Mouse (Mus musculus) stomach, embryonic 14.5 days (tissue): ENCODE data around the gene Myo1d. TPM values are rescaled to one million over a fixed set of nuclear protein-coding genes. Genes with fewer than 3 reads are reported as not detected.
"Not testable (repeated sequence)": the region's sequence is repeated elsewhere in the genome, so short reads cannot be mapped to it uniquely, and the experiment has no call there.

Experiments
- ATAC-seq: fragments of 200-750 bp; cut with Nextera tagmentation; 2 replicates; pipeline ENCODE4 v1.8.0; 2017; ENCODE audit warnings: low read depth, moderate TSS enrichment; ENCODE audit not compliant: insufficient number of reproducible peaks, insufficient read depth, low FRiP score
- H3K27ac ChIP-seq: fragments of 300-500 bp; sonication (generic); 2 replicates; pipeline ENCODE4 v1.5.1; 2014; ENCODE audit warnings: mild to moderate bottlenecking, low read length, moderate library complexity, mixed read lengths
- H3K27me3 ChIP-seq: fragments of 300-500 bp; sonication (generic); 2 replicates; pipeline ENCODE4 v1.6.1; 2014; ENCODE audit warnings: low read length, control low read depth, mixed read lengths; ENCODE audit not compliant: control insufficient read depth, insufficient read depth
- H3K36me3 ChIP-seq: fragments of 300-500 bp; sonication (generic); 2 replicates; pipeline ENCODE4 v1.6.1; 2014; ENCODE audit warnings: mild to moderate bottlenecking, control low read depth, low read length, moderate library complexity, mixed read lengths; ENCODE audit not compliant: control insufficient read depth, insufficient read depth
- H3K4me1 ChIP-seq: fragments of 300-500 bp; sonication (generic); 2 replicates; pipeline ENCODE4 v1.6.1; 2014; ENCODE audit warnings: low read length, control low read depth, mixed read lengths; ENCODE audit not compliant: control insufficient read depth, insufficient read depth
- H3K4me2 ChIP-seq: fragments of 300-500 bp; sonication (generic); replicated peaks from 2 replicates; pipeline ENCODE4 v1.6.1; 2014; ENCODE audit warnings: low read depth, low read length, control low read depth
- H3K4me3 ChIP-seq: fragments of 300-500 bp; sonication (generic); 2 replicates; pipeline ENCODE4 v1.5.1; 2014; ENCODE audit warnings: low read depth, low read length, control low read depth
- H3K9ac ChIP-seq: fragments of 300-500 bp; sonication (generic); replicated peaks from 2 replicates; pipeline ENCODE4 v1.6.1; 2014; ENCODE audit warnings: low read depth, mild to moderate bottlenecking, control low read depth, low read length, moderate library complexity, mixed read lengths
- H3K9me3 ChIP-seq: fragments of 300-500 bp; sonication (generic); 2 replicates; pipeline ENCODE4 v1.6.1; 2016; ENCODE audit warnings: low read depth, low read length, control low read depth; ENCODE audit not compliant: control insufficient read depth
- WGBS: fragments of 180-500 bp; shearing (Covaris S2); extraction: QIAGEN DNeasy Blood & Tissue Kit; methylation state at CpG from one replicate; pipeline ENCODE4 v1.1.7; 2014; 5-methylcytosine and 5-hydroxymethylcytosine counted together
- polyA plus RNA-seq: library from polyadenylated mRNA; unstranded; fragments of >200 nt; fragmentation: Nextera tagmentation; extraction: Ambion mirVana; gene quantifications from 2 replicates; pipeline ENCODE4 v1.2.1, GENCODE M21; 2014

Myo1d gene
- polyA plus RNA-seq, 1 experiment from 2014 or later = 24.3 TPM

DNA sequence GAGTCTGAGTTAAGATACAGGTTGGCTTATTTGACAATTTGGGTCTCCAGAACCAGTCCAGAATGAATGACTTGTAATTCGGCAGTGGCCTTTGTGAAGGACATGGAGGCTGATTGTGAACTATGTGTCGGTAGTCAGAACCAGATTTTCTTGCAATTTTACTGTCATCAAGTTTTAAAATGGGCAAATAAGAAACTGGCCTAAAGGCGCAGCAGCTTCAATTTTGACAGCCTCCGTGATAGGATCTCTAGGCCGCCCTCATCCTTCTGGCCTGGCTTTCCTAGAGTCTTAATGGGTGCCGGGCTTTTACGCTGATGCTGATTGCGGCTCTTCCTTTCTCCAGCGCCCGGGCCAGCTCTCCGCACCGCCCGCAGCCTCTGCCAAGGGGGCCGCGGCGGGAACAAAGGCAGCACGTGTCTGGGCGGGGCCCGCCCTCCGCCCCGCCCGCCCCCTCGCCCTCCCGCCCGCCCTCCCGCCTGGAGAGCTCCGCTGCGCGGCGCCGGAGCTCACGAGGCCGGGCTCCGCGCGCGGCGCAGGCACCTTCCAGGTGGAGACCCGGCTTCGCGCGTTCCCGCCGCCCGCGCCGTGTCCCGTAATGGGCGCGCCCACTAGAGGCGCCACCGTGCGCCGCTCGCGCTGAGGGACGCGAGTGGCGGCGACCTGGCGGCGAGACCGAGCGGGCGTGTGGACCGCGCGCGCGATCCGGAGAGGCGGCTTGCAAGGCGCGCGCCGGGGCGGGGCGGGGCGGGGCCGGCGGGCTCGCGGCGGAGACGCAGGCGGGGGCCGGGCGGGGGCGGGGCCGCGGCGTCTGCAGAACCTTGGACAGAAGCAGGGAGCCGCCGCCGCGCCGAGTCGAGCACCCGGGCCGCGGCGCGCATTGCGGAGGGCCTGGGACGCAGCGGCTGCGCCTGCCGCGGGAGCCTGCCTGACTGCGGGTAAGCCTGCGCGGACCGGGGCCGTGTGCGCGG is 303.3 kb downstream of the Myo1d start, which contains the start of gene Cdk5r1:
TSS of gene Cdk5r1 (plus strand) at position 802 of the 968 bp plus-strand sequence.
- Histone ChIP-seq H3K27me3 (no peaks in the 10 kb centered on the region), H3K27ac (peak within 1 kb of the TSS; percentile 66; the same call in 1 of the 2 replicates), H3K9me3 (no peaks in the 10 kb centered on the region), H3K9ac (peak within 1 kb of the TSS; percentile 60), H3K4me1 (peaks cover 8% of the 10 kb centered on the region), H3K4me3 (peak within 1 kb of the TSS; percentile 72), H3K36me3 (peaks cover 15% of the 10 kb centered on the region; the same call in 1 of the 2 replicates), H3K4me2 (peak within 1 kb of the TSS; percentile 94)
- ATAC-seq = peak; percentile 90
- under 1% methylated on average over 78 of the region's 116 CpGs for WGBS

GRCm38 (mm10) chr11:80475544-80475943 is 304.3 kb downstream of the Myo1d start:
- ATAC-seq = no peak
- Histone ChIP-seq H3K36me3 (peaks cover 21% of the 10 kb centered on the region), H3K4me2 (no peak overlapping the region), H3K27ac (no peak overlapping the region), H3K27me3 (no peaks in the 10 kb centered on the region), H3K9ac (no peak overlapping the region), H3K9me3 (no peaks in the 10 kb centered on the region), H3K4me1 (peaks cover 8% of the 10 kb centered on the region), H3K4me3 (no peak overlapping the region)
- 81% methylated on average over 9 of the region's 9 CpGs for WGBS

GRCm38 (mm10) chr11:80474846-80475245 is 305.0 kb downstream of the Myo1d start:
- H3K27me3 ChIP-seq = no peaks in the 10 kb centered on the region
- no peak for ATAC-seq
- no peak overlapping the region for H3K9ac ChIP-seq
- H3K27ac ChIP-seq = no peak overlapping the region
- no peaks in the 10 kb centered on the region for H3K9me3 ChIP-seq
- H3K4me2 ChIP-seq = no peak overlapping the region
- H3K4me3 ChIP-seq = no peak overlapping the region
- H3K36me3 ChIP-seq = peaks cover 28% of the 10 kb centered on the region
- H3K4me1 ChIP-seq = peaks cover 8% of the 10 kb centered on the region
- WGBS = 94% methylated on average over 11 of the region's 11 CpGs

DNA sequence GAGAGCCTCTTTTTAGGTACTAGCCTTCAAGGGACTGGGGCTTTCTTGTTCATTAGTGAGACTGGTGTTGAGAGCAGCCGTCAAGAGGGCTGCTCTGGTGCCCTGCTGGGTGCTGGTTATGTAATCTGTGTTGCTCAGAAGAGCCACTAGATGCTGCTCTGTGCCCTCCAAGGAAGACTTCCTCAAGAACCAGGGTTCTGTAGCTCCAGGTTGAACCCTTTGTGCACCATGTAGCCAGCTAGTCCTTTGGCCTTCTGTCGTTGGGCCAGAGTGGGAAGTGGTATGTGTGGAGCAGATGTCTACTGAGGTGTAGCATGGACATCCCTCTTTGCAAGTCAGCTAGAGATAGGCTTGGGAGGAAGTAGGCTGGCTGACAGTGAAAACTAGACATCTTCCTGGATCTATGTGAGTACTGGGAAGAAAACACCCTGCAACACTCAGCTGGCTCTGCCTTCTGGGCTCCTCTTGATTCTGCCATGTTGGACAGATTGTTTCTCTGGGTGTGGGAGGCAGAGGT is 305.6 kb downstream of the Myo1d start:
- 52% methylated on average over 2 of the region's 2 CpGs for WGBS
- H3K9me3 ChIP-seq = no peaks in the 10 kb centered on the region
- no peaks in the 10 kb centered on the region for H3K27me3 ChIP-seq
- H3K27ac ChIP-seq = no peak overlapping the region
- peaks cover 8% of the 10 kb centered on the region for H3K4me1 ChIP-seq
- peaks cover 32% of the 10 kb centered on the region for H3K36me3 ChIP-seq
- no peak overlapping the region for H3K9ac ChIP-seq
- no peak for ATAC-seq
- no peak overlapping the region for H3K4me2 ChIP-seq
- H3K4me3 ChIP-seq = no peak overlapping the region

DNA sequence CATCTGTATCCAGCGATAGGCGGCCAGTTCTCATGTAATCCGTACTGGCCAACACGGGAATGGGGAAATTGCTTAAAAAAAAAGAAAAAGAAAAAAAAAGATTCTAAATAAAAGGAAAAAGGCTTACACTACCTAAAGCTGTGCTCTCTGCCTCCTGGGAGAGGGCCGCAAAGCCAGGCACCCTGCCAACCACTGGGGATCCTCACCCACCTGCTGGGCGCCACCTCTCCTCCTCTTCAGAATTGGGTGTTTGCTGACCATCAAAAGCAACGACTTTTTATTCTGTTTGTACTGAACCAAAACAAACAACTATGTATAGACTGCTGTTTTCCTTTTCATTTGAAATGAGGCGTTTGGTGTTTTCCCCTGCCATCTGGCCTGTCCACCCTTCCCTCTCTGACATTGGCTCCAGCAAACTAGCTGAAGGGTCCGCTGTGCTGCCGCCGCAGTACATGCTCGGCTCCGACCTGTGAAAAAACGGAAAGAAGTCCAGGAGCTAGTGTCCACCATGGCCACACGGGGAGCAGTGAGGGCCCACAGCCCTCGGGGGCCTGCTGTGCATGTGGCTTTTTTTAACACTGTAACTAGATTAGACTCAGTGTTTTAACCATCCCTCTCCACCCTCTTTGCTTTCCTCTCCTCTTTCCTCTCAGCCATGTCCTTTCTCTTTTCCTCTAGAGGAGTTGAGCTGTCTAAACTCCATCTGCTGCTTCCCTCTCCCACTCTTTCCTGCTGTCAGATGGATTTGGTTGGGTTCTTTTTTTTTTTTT is 307.8 kb downstream of the Myo1d start:
- Histone ChIP-seq H3K4me2 (no peak overlapping the region), H3K4me1 (no peaks in the 10 kb centered on the region), H3K9ac (no peak overlapping the region), H3K9me3 (no peaks in the 10 kb centered on the region), H3K36me3 (peaks cover 43% of the 10 kb centered on the region), H3K27me3 (no peaks in the 10 kb centered on the region), H3K27ac (no peak overlapping the region), H3K4me3 (no peak overlapping the region)
- 83% methylated on average over 16 of the region's 16 CpGs for WGBS
- no peak for ATAC-seq

- H3K9ac ChIP-seq, H3K9me3 ChIP-seq, ATAC-seq, H3K4me3 ChIP-seq, H3K27ac ChIP-seq, H3K4me2 ChIP-seq, H3K27me3 ChIP-seq, H3K4me1 ChIP-seq: not testable (repeated sequence)
- peaks cover 46% of the 10 kb centered on the region for H3K36me3 ChIP-seq
- 92% methylated on average over 4 of the region's 4 CpGs for WGBS
Observed at GRCm38 (mm10) chr11:80463605-80464130, 316.2 kb downstream of the Myo1d start.

GRCm38 (mm10) chr11:80453198-80453597 is 326.6 kb downstream of the Myo1d start:
- no peak overlapping the region for H3K27ac ChIP-seq

GRCm38 (mm10) chr11:80452242-80452641 is 327.6 kb downstream of the Myo1d start:
- H3K9me3 ChIP-seq = no peaks in the 10 kb centered on the region
- H3K36me3 ChIP-seq = peaks cover 20% of the 10 kb centered on the region; the same call in 1 of the 2 replicates
- H3K27me3 ChIP-seq = no peaks in the 10 kb centered on the region
- no peaks in the 10 kb centered on the region for H3K4me1 ChIP-seq
- H3K27ac ChIP-seq = no peak overlapping the region
- ATAC-seq = no peak
- WGBS = 87% methylated on average over 3 of the region's 3 CpGs
- no peak overlapping the region for H3K4me3 ChIP-seq
- H3K4me2 ChIP-seq = no peak overlapping the region
- no peak overlapping the region for H3K9ac ChIP-seq

More at GRCm38 (mm10) chr11:80453198-80453597, 326.6 kb downstream of the Myo1d start:
- no peaks in the 10 kb centered on the region for H3K27me3 ChIP-seq
- no peak overlapping the region for H3K4me3 ChIP-seq
- WGBS = 93% methylated on average over 1 of the region's 1 CpGs
- H3K4me2 ChIP-seq = no peak overlapping the region
- ATAC-seq = no peak
- H3K4me1 ChIP-seq = no peaks in the 10 kb centered on the region
- peaks cover 24% of the 10 kb centered on the region; the same call in 1 of the 2 replicates for H3K36me3 ChIP-seq
- H3K9me3 ChIP-seq = no peaks in the 10 kb centered on the region
- no peak overlapping the region for H3K9ac ChIP-seq
